Mouse (Mus musculus) gastrocnemius, adult 18-20 months (tissue): Measurements from ENCODE around the gene Abca4. TPM values are rescaled to one million over a fixed set of nuclear protein-coding genes. Genes with fewer than 3 reads are reported as not detected.

Source experiments
- DNase-seq: peaks from one replicate; pipeline ENCODE4 v3.0.0; 2021; ENCODE audit warnings: low spot score
- long read RNA-seq, 2 experiments: library from polyadenylated mRNA; stranded (forward); transcript quantifications; one replicate each; pipeline ENCODE4 v2.0.0; 2021
- total RNA-seq, 2 experiments: library from RNA; stranded (reverse); gene quantifications; 2 replicates each; pipeline ENCODE4 v1.2.3; 2021

Abca4 gene
- total RNA-seq, result under 1 TPM; 0.53 to 0.62 TPM
- long read RNA-seq, experiment 1, partial matches to known transcripts, result 0 of 3 reads
- long read RNA-seq, experiment 1, other reads (novel, unspliced or antisense), result 1 of 3 reads
- long read RNA-seq, experiment 2, partial matches to known transcripts, result 0 of 1 reads
- long read RNA-seq, experiment 2, other reads (novel, unspliced or antisense), result 1 of 1 reads

DNA sequence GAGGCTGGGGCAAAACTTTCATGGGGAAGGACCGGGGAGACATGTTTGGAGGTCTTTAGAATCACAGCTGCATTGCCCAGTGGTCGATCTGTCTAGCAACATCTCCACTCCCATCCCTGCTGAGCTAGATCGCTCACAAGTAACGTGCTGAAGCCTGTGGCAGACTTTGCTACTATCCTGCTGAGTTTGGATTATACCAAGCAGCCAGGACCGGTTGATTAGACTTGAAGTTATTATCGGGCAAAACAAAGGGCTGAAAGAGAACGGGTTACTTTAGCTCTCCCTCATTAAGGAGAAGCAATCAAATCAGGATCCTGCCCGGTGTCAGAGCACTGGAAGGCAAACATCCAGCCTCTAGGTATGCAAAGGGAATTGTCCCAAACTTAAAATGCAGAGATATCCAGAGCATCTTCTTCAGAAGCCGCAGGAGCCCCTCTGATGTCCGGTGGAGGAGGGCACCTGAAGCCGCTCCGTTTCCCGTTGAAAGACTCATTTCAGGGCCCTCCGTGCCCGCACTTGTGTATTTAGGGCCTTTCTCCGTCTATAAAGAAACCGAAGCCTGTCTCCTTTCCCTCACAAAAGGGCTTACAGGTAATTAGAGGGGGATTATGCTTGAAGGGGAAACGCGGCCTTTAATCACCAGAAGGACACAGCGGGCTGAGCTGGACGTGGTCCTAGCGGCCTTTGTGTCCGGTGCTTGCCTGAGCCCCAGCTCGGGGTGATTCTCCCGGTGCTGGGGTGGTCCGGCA lies at the start of gene Abca4:
Gene Abca4, plus strand, starts transcription at position 645 of the 749 bp plus-strand sequence.
- no peak for DNase-seq

DNA sequence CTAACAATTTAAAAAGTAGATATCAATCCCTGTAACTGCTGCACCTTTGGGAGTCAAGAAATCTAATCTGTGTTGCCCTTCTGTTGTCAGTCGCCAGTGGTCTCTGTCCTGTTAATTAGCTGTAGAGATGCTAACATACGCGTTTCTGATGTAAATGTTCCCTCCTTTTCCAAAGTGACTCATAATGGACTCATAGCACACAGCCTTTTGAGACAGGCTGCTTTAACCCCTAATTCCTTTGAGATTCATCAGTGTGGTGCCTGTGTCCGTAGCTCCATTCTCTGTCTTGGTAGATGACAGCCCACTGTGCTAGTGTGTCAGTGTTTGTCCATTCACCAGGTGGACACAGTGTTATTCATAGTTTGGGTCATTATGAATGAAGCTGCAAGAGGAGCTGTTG lies 49.1 kb upstream of the Abca4 start:
- no peak for DNase-seq

DNA sequence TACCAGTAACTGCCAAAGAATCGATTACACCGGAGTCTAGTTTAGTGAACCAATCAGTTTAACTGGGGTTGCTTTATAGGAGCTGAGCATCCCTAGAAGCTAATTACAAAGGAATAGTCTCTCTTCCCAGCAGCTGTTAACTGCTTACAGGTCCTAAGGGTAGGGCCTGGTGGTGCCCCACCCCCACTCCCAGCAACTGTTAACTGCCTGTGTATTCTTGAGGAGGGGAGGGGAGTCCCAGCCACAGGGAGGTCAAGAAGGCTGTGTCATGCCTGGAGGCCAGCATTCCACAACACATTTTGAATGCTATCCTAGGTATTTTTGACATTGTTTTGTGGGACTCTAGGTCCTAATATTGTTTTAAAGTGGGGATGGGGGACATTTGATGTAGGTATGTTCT lies 44.3 kb upstream of the Abca4 start:
- no peak for DNase-seq

DNA sequence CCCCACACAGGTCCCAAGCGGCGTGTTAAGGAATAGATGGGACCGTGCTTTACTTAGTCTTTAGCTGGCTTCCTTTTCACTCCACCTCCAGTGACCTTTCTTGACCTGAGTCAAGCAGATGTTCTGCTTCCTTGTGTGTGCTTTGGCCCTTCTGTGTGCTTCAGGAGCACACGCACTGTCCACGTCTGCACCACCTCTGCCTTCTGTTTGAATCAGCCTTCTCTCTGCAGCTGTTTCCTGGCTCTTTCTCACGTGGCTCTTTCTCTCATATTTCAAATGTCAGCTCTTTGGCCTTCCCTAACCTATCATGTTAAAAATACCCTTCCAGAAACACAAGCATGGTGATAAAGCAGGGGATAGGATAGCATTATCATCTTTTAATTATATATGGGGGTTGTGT lies 42.7 kb upstream of the Abca4 start:
- DNase-seq, result peak; percentile 13

DNA sequence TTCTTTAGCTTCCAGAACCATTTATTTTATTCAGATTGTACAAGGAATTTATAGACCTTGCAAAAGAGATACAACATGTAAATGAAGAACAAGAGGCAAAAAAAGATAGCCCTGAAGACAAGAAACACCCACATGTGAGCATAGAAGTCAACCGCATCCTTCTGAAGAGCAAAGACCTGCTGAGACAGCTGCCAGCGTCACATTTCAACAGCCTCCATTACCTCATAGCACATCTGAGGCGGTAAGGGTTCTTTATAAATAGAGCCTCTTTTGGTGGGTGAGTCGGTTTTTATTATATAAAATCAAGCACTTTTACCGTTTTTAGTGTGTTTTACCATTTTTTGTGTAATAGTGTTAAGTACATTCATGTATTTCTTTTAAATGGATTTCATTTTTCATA lies 34.4 kb upstream of the Abca4 start:
- DNase-seq, result no peak

DNA sequence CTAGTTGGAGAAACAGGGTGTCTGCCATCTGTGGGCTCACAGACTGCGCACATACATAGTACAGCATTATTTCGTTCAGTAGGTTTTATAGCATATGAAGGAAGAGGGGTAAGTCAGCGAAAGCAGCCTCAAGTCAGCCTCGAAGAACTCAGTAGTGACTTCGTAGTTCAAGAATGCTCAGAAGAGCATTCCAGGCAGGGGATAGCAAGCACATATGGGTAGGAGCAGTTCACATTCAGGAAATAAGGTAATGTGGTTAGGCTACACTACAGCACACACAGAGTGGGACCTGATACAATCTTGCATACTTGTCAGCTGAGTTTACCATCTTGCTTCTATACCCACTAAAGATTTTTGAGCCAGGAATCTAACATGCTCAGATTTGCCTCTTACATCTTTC lies 34.0 kb upstream of the Abca4 start:
- no peak for DNase-seq

DNA sequence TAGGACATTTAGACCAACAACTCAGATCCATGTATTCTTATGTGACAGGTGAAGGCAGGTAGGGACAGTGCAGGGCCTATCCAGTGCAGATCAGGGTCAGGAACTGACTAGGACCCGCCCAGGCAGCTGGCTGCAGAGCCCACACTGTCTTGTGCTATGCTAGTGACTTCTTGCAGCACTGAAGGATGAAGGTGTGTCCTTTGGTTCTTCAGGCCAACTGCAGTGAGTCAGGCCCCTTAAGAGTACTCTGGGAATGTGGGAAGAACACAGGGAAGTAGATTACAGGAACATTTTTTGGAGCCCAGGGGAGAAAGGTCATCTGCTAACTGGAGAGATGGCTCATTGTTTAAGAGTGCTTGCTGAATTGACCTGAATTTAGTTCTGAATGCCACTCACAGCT lies 31.8 kb upstream of the Abca4 start:
- peak; percentile 41 for DNase-seq

DNA sequence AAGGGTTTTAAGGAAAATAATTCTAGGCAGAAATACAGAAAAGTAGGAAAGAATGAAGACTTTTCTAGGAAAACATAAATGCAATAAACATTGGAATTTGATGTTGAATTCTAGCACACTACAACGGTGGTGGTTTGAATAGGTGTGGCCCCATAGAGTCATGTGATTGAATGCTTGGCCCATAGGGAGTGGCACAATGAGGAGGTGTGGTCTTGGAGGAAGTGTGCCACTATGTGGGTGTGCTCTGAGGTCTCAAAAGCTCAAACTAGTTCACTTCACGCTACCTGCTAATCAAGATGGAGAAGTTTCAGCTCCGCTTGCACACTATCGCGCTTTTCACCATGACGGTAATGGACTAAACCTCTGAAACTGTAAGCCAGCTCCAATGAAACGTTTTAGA lies 25.8 kb upstream of the Abca4 start:
- DNase-seq, result no peak

DNA sequence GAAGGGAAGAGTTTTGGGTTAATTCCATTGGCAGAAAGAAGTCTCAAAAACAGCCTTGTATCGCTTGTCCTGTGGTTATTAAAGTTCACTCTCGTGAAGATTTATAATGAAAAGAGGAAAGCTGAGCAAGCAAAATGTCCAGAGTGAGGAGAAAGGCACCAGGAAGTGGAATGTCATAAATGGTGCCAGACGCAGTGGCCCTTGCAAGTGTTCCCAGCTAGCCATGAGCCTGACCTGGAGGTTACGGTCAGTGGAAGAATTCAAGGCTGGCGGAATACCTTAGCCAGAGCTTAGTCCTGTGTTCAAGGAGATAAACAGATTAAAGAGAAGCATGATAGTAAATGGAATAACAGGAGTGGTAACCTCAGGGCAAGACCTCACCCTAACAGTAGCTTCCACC lies 25.1 kb upstream of the Abca4 start:
- DNase-seq, result no peak

DNA sequence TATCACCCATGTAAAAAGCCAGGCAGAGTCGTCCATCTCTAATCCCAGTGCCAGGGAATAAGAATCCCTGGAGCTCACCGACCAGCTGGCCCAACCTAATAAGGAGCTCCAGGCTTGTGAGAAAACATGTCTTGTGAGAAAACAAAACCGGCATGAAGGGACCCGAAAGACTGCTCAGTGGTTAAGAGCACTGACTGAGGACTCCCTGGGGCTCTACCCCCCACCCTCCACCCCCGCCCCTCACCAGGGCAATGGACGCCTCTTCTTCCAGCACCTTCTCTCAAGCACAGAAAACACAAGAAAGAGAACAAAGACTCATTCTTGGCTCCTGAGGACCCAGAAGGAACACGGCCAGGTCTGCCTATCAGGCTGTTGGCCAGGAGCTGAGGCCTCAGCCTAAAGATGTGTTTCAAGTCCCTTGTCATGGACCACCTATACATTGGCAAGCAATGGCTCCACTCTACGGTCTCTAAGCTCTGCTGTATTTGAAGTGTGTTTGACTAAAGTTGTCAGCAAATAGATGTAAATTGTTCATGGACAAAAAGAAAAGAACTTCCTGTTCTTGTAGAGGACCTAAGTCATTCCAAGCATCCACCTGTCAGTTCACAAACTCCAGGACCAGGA lies 23.1 kb upstream of the Abca4 start:
- DNase-seq, result no peak

DNA sequence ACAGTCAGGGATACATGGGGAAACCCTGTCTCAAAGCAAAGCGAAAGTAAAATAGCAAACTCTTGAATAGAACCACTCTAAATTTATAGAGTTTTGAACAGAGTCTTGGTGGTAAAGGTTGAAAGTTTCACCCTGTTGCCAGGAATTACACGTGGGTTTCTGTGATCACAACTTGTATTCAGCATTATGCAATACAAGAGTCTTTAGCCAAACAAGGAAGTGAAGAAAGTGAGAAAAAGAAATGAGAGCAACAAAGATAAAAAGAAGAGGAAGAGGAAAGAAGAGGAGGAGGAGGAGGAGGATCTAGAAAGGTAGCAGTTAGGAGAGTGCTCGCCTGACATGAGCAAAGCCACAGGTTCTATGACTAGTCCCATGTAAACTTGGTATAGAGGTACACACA lies 21.9 kb upstream of the Abca4 start:
- no peak for DNase-seq

DNA sequence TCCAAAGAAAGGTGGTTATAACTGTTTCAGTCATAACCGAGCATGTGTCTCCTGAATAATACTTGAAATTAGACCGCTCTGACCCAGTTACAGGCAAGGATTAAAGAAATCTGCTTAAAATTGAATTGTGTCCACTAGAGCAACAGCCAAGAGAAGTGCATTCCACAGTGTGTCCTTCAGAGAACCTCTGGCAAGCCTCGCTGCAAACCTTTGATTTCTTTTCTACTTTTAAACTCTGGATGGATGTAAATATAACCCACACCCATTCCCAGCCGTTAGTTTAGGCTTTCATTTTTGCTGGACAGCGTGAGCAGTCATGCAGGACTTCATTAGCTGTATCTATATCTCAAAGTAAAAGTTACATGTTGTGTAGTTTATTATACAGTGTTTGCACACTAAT lies 17.6 kb upstream of the Abca4 start:
- DNase-seq, result peak; percentile 18

DNA sequence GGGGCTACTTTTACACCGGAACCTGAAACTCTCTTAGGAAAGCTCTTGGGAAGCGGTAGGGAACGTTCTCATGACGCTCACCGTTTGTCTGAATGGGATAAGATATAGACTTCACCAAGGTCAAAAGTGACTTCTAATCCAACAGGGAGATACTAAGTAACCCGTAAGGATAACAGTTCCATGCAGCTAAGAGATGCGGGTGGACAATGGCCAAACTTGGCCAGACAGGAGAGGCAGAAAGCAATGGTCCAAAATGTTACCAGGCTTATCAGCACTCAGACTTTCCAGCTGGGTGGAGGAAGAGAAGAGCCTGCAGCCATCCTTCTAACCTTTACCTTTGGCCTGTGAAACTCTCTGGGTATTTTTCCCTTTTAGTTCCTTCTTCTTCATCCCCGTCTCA lies 16.5 kb upstream of the Abca4 start:
- DNase-seq, result no peak

DNA sequence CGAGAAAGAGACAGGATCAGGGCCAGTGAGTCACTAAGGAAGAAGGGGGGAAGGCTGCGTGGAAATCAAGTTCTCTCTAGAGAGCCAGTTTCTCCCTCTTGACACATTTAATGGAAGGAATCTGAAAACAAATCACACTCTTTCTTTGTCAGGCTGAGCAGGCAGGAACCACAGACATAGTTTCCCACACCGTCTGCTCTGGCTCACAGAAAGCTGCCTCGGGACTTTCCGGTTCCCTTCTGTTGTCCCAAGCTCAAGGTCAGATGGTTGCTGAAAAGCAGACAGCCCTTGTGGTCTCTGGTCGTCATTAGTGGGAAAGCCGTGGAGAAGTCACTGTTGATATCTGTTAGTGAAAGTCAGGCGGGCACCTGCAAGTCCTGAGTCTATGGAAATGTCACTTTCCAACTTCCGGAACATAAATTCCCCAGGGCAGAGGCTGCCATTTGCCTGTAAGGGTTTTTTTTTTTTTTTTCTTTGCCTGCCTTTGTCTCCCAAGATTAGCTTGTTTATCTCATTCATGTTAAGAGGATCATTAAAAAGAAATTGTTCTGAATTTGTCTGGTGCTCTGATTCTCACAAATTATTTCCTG lies 10.9 kb upstream of the Abca4 start:
- DNase-seq, result no peak

DNA sequence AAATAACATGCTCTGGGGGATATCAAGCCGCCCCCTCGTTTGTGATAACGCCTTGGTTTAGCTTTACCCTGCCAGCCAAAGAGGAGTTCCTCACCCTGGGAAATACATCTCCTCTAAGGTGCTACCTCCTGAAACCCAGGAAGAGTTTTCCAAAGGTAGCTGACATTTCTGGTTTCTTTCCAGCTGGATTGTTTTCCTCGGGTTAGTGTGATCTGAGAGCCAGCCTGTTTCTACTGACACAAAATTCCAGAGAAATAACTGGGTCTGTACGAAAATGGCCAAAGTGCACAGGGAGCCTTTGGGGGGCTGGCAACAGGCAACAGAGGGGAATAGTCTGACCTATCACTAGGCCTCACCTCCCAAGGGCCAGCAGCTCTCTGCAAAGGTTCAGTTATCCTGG lies 10.0 kb upstream of the Abca4 start:
- no peak for DNase-seq

DNA sequence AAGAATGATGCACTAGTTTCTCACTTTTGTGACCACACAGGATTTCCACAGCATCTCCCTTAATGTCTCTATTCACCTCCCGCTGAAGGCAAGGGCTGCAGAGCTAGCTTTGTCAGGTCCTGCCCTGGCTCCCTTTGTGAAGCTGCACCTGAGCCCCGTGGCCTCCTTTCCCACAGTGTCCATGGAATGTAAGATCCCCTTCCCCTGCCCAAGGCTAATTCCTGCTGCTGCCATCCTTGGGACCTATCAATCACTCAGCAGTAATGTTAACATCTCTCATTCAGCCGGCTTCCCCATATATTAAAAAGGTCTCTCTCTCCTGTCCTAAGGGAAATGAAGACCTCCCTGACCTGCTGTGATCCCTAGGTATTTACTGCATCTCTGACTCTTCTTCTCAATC lies 9.2 kb upstream of the Abca4 start:
- DNase-seq, result no peak

DNA sequence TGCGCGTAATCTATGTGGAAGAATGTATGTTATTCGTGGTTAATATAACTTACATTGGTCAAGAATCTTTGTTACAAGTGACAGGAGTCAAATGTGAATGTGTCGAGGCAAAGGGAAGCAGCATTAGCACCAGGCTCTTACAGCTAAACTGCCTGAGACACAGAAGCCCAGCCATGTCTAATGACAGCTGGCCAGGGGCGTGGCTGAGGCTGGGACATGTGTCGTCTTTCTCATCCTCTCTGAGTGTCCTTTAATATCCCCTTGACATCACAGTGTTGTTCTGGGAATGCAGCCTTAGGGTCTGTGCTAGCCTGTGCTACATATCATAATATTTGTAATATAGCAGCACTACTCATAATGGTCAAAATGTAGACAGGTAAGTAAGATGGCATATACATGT lies 3.7 kb upstream of the Abca4 start:
- DNase-seq, result no peak

DNA sequence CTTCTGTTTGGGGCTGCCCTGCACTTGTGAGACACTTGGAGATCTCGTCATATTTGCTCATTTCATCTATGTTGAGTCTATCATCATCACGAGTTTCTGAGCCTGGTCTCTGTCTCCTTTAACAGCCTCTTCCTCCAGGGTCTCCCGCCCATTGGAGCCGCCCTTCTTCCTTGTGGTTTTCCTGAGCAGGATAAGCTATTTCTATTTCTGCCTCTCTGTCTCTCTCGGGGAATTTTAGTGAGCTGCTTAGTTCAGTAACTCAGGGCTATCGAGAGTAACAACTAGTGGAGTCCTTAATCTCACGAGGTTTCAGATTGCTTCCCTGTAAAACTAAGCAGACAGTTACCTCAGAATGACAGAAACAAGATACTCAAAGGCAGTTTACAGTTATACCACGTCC lies 1.1 kb upstream of the Abca4 start:
- DNase-seq, result no peak

DNA sequence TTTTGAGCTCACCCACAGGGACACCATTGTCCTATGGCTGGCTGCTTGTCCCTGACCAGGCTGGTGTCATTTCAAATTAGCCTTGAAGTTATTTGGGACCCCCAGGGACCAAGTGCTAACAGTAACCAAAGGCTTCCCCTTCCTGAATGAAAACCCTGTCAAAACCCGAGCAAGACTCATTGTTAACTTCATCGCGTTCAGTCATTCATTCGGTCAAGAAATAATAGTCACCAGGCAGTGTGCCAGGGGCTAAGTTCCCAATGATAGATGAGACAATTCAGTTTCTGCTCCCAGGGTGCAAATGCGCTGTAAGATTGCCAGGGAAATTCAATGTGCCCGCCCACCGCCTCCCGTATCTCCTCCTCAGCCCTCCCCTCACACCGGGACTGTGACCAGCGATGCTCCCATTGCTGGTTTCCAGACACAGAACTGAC lies 2.0 kb downstream of the Abca4 start:
- DNase-seq, result peak; percentile 58

DNA sequence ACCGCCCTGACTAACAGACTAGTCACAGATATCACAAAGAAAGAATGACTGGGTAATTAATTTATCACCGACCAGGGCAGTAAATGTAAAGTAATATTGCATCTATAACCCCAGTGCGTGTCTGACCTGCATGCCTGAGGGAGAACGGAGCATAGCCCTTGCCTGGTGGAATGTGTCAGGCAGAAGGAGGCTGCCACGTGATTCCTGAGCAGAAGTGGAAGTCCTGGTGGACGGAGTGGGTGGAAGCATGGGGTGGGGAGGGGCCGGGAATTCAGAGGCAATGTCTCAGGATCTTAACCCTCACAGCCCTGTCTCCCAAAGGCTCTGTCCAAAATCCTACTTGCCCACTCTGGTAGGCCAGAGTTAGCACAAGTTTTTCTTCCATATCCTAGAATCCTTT lies 3.2 kb downstream of the Abca4 start:
- DNase-seq, result no peak

DNA sequence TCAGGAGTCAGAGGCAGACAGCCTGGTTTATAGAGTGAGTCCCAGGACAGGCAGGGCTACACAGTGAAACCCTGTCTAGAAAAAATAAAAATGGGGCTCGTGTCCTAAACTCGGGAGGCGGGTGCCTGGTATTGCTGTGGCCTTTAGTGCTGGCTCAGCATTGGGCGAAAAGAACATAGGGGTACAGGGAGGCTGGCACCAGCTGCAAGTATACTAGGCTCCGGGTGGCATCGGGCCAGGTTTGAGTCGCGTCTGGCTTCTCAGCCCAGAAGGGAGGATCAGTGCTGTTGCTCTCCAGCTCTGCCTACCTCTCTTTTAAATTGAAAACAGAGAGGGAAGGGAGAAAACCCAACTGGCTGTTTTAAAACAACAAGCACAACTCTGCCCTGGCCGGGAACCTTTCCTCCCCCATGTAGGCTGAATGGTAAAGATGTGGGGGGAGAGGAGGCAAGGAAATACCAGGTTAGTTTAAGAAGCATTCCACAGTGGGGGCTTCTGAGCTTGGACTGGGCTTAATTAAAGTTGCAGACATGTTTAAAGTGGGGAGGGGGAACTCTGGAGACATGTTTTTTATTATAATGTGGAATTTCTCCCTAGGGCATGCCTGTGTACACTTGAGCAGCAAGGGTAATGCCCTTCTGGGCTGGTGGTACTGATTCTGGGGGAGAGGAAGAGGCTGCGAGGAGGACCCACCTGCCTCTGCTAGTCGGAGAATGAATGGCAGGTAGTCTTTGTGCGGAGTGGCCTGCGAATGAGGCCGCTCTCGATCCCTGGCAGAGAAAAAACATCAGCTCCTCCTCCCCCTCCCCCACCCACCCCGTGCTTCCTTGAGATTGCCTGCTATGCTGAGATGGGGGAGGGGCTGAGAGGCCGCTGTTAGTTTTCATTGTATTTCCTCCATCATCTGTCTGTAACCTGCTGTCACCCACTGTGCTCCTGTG lies 3.9 kb downstream of the Abca4 start:
- DNase-seq, result no peak

DNA sequence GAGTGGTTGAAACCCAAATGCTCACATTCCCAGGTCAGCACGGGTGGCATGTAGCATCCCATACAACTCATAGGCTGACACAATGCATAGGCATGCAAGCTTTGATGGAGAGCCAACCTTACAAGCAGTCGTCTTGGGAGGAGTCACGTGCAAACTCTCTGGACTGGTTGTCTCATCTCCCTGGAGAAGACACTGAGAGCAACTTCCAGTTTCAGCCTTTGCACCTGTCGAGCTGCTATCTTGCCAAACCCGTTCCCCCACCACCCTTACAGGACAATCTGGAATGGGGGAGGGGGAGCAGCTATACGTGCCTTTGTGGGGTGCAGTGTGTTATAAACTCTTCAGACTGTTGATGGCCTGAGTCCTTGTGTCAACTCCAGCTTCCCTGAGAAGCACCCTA lies 4.9 kb downstream of the Abca4 start:
- DNase-seq, result no peak
